Mouse (Mus musculus) layer of hippocampus, adult 9-10 months (tissue): ENCODE measurements around the gene Ap2a2.
A peak's percentile ranks its signal among the peaks of the same experiment; 100 is the strongest.
"Not testable (repeated sequence)": the region's sequence is repeated elsewhere in the genome, so short reads cannot be mapped to it uniquely, and the experiment has no call there.

ENCODE experiments used
- DNase-seq: peaks from one replicate; pipeline ENCODE4 v3.0.0; 2022; ENCODE audit warnings: low spot score

Gene Ap2a2

DNA sequence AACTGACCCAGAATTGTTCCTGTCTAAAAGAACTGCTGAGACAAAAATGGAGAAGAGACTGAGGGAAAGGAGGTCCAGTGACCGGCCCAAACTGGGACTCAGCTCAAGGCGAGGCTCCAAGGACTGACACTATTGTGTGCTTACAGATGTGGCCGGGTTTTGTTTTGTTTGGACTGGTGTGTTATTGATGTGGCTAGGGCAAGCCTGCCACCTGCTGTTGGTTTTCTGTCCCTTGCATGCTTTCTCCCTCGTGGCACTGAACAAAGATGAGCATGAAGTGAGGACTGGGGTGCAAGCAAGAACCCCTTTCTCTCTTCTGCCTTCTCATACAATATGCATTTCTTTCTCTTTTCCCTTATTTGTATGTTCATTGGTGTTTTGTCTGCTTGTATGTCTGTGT, 104.2 kb downstream of the Ap2a2 start:
- peak; percentile 30 for DNase-seq

GRCm38 (mm10) chr7:141669097-141669496, 107.1 kb downstream of the Ap2a2 start:
- not testable (repeated sequence) for DNase-seq

DNA sequence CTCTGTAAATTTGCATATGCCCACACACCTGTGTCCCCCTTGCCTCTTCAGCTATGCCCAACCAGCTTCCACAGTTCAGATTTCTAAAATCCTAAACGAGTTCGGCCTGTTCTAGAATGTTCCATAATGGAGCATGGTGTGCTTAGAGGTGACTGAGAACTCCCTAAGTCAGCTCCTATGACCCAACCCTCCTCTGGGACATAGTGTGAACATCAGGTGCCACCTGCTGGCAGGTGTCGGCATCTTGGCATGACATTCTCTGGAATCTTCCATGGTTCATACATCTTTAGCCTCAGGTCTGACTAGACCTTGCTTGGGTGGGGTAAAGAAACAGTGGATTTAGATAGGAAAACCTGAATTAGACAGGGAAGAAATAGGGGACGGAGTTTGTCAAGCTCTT, 109.0 kb downstream of the Ap2a2 start:
- no peak for DNase-seq

- DNase-seq = no peak
Measured at GRCm38 (mm10) chr7:141671626-141672291, 109.8 kb downstream of the Ap2a2 start.

GRCm38 (mm10) chr7:141678922-141679321, 116.9 kb downstream of the Ap2a2 start:
- DNase-seq = no peak
